Mouse (Mus musculus): ENCODE data around the gene Tmprss6.
A peak's percentile ranks its signal among the peaks of the same experiment; 100 is the strongest.

- TF ChIP-seq POLR2A (IDR thresholded peaks at IDR 0.05; ENCODE audit: insufficient read depth, low read depth, low read length) (no peak), CTCF (IDR thresholded peaks at IDR 0.05) (peak; percentile 34)
Observed at GRCm38 (mm10) chr15:78481448-78482000, 13.1 kb upstream of the Tmprss6 start.

Data from heart, adult 2 months (tissue).